Mouse (Mus musculus) intestine, embryonic 14.5 days (tissue): ENCODE measurements at regions not wholly inside any gene's neighbourhood (a gene's known extent, or its start where the extent isn't known, plus 50 kb on each side); places are given as distances from the start of the nearest gene placed in this dataset.

ENCODE experiments used
- ATAC-seq: fragments of 200-750 bp; cut with Nextera tagmentation; replicated peaks from 2 replicates; pipeline ENCODE4 v1.8.0; 2017; ENCODE audit warnings: low read depth, moderate number of reproducible peaks, moderate TSS enrichment, moderate library complexity; ENCODE audit not compliant: low FRiP score, low TSS enrichment
- DNase-seq: peaks from one replicate; pipeline ENCODE4 v3.0.0-alpha.2; 2018; ENCODE audit warnings: low spot score
- H3K27ac ChIP-seq: fragments of 300-500 bp; sonication (generic); 2 replicates; pipeline ENCODE4 v1.5.1; 2014; ENCODE audit warnings: low read depth, mild to moderate bottlenecking, control low read depth
- H3K27me3 ChIP-seq: fragments of 300-500 bp; sonication (generic); replicated peaks from 2 replicates; pipeline ENCODE4 v1.6.1; 2014; ENCODE audit warnings: low read length, control low read depth; ENCODE audit not compliant: control insufficient read depth, insufficient read depth
- H3K36me3 ChIP-seq: fragments of 300-500 bp; sonication (generic); 2 replicates; pipeline ENCODE4 v1.6.1; 2014; ENCODE audit warnings: low read length, control low read depth; ENCODE audit not compliant: control insufficient read depth, insufficient read depth
- H3K4me1 ChIP-seq: fragments of 300-500 bp; sonication (generic); replicated peaks from 2 replicates; pipeline ENCODE4 v1.6.1; 2014; ENCODE audit warnings: low read length, control low read depth, mixed read lengths; ENCODE audit not compliant: control insufficient read depth, insufficient read depth
- H3K4me2 ChIP-seq: fragments of 300-500 bp; sonication (generic); 2 replicates; pipeline ENCODE4 v1.6.1; 2014; ENCODE audit warnings: low read length
- H3K4me3 ChIP-seq: fragments of 300-500 bp; sonication (generic); 2 replicates; pipeline ENCODE4 v1.5.1; 2014; ENCODE audit warnings: low read depth, low read length, control low read depth, mixed read lengths
- H3K9ac ChIP-seq: fragments of 300-500 bp; sonication (generic); 2 replicates; pipeline ENCODE4 v1.6.1; 2014; ENCODE audit warnings: mild to moderate bottlenecking, low read length
- H3K9me3 ChIP-seq: fragments of 300-500 bp; sonication (generic); 2 replicates; pipeline ENCODE4 v1.6.1; 2016; ENCODE audit warnings: low read length, control low read depth; ENCODE audit not compliant: control insufficient read depth
- WGBS: fragments of 180-500 bp; shearing (Covaris S2); extraction: QIAGEN DNeasy Blood & Tissue Kit; methylation state at CpG from one replicate; pipeline ENCODE4 v1.1.7; 2014; 5-methylcytosine and 5-hydroxymethylcytosine counted together

DNA sequence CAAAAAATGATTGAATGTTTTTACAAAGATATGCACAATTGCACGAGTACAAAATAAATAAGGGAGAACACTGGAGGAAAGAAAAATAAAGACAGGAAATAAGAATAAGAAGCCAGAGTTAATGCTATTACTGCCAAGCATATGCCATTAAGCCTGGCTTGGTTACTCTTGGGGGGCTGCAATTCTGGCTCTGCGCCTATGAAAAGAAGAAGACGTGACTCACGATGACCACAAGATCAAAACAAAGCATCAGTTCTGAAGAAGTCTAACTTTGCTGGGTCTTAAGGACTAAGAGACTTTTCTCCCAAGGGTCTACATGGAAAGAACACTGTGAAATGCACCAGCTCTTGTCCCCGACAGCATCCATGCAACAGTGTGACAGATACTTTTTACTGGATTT is 454.8 kb upstream of the Mpdz start:
- Histone ChIP-seq H3K27me3 (no peaks in the 10 kb centered on the region), H3K27ac (no peak overlapping the region), H3K4me3 (no peak overlapping the region), H3K9ac (no peak overlapping the region), H3K4me2 (no peak overlapping the region), H3K9me3 (no peaks in the 10 kb centered on the region), H3K4me1 (no peaks in the 10 kb centered on the region), H3K36me3 (no peaks in the 10 kb centered on the region)
- DNase-seq (no peak), ATAC-seq (no peak)
- WGBS, result 73% methylated on average over 5 of the region's 5 CpGs

DNA sequence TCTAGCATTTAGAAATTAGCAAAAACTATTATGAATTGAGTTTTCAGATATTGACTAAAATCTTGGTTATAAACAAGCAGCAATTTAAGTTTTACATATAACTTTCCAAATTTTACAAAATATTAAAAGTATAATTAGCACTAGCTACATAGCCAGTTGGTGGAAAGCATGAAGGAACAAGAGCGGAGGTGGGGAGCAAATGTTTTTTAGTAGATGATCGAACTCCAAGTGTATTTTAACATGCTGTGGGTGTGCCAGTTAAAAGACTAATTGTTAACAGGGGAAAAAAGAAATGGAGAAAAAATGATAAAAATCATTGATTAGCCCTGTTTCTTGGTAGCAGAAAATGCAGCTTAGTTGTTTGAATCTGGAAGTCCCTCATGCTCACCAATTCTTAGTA is 426.3 kb upstream of the Mpdz start:
- Histone ChIP-seq H3K4me2 (no peak overlapping the region), H3K36me3 (no peaks in the 10 kb centered on the region), H3K9ac (no peak overlapping the region), H3K27ac (no peak overlapping the region), H3K4me1 (no peaks in the 10 kb centered on the region), H3K4me3 (no peak overlapping the region), H3K27me3 (no peaks in the 10 kb centered on the region), H3K9me3 (no peaks in the 10 kb centered on the region)
- WGBS, result 85% methylated on average over 2 of the region's 2 CpGs
- no peak for ATAC-seq
- no peak for DNase-seq

GRCm38 (mm10) chr4:81841642-81842494 is 399.3 kb upstream of the Mpdz start:
- no peak for DNase-seq
- Histone ChIP-seq H3K36me3 (no peaks in the 10 kb centered on the region), H3K4me2 (no peak overlapping the region), H3K4me3 (no peak overlapping the region), H3K9me3 (no peaks in the 10 kb centered on the region), H3K4me1 (no peaks in the 10 kb centered on the region), H3K27ac (no peak overlapping the region), H3K27me3 (no peaks in the 10 kb centered on the region), H3K9ac (no peak overlapping the region)
- no peak for ATAC-seq
- WGBS, result 52% methylated on average over 4 of the region's 4 CpGs

GRCm38 (mm10) chr4:81829972-81830371 is 387.4 kb upstream of the Mpdz start:
- Histone ChIP-seq H3K4me1 (no peaks in the 10 kb centered on the region), H3K4me3 (no peak overlapping the region), H3K9me3 (no peaks in the 10 kb centered on the region), H3K9ac (no peak overlapping the region), H3K4me2 (no peak overlapping the region), H3K27me3 (no peaks in the 10 kb centered on the region), H3K27ac (no peak overlapping the region), H3K36me3 (no peaks in the 10 kb centered on the region)
- ATAC-seq, result no peak
- WGBS, result 51% methylated on average over 3 of the region's 3 CpGs
- no peak for DNase-seq

- no peak overlapping the region for H3K4me3 ChIP-seq
- DNase-seq, result no peak
- WGBS, result 83% methylated on average over 4 of the region's 4 CpGs
- H3K4me2 ChIP-seq, result no peak overlapping the region
- H3K27ac ChIP-seq, result no peak overlapping the region
- 0 out of 2 replicates have a peak, but pooled peaks cover 3% of the 10 kb centered on the region for H3K4me1 ChIP-seq
- H3K36me3 ChIP-seq, result no peaks in the 10 kb centered on the region
- no peak overlapping the region for H3K9ac ChIP-seq
- H3K27me3 ChIP-seq, result no peaks in the 10 kb centered on the region
- H3K9me3 ChIP-seq, result no peaks in the 10 kb centered on the region
- no peak for ATAC-seq
Observed at GRCm38 (mm10) chr4:81827453-81827852, 384.8 kb upstream of the Mpdz start.

DNA sequence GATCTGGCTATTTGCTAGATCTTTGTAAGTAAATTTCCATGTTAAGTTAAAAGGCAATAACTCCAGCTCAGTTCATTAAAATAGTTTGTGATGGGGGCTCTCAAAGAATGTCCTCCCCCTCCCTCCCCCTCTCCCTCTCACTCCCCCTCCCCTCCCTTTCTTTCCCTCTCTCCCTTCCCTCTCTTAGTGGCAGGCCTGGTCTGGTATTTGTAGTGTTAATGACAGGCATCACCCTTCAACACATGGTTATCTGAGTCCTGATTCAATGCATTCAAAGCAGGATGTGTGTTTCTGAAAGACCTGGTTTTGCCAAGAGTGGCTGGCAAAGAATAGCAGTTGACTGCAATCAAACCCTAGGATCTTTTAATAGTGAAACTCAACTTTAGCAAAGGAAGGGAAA is 383.4 kb upstream of the Mpdz start:
- Histone ChIP-seq H3K9ac (no peak overlapping the region), H3K9me3 (no peaks in the 10 kb centered on the region), H3K4me3 (no peak overlapping the region), H3K4me2 (no peak overlapping the region), H3K27ac (no peak overlapping the region), H3K4me1 (0 out of 2 replicates have a peak, but pooled peaks cover 3% of the 10 kb centered on the region), H3K27me3 (no peaks in the 10 kb centered on the region), H3K36me3 (no peaks in the 10 kb centered on the region)
- no peak for ATAC-seq
- no peak for DNase-seq

DNA sequence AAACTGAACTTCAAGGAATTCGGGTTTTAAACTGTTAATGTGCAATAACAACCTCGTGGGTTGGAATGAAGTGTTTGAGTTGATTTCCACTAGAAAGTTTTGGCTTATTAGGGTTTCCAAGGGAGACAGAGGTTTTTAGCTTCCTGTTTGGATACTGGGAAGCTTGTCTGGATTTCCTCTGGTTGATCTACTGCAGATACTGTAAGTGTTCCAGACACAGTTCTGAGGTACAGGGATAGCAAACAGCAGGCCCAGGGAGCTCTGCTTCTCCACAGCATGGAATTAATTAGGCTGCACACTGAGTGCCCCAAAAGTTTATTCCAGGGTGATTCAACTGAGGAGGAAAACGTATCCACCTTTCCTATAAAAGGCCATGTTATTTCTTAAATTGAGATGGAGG is 381.0 kb upstream of the Mpdz start:
- H3K9ac ChIP-seq, result no peak overlapping the region
- 0 out of 2 replicates have a peak, but pooled peaks cover 3% of the 10 kb centered on the region for H3K4me1 ChIP-seq
- DNase-seq (no peak), ATAC-seq (no peak)
- no peaks in the 10 kb centered on the region for H3K9me3 ChIP-seq
- no peaks in the 10 kb centered on the region for H3K36me3 ChIP-seq
- no peak overlapping the region for H3K4me2 ChIP-seq
- no peak overlapping the region for H3K4me3 ChIP-seq
- H3K27ac ChIP-seq, result peak overlapping the region; percentile 70
- 22% methylated on average over 3 of the region's 3 CpGs for WGBS
- H3K27me3 ChIP-seq, result no peaks in the 10 kb centered on the region

DNA sequence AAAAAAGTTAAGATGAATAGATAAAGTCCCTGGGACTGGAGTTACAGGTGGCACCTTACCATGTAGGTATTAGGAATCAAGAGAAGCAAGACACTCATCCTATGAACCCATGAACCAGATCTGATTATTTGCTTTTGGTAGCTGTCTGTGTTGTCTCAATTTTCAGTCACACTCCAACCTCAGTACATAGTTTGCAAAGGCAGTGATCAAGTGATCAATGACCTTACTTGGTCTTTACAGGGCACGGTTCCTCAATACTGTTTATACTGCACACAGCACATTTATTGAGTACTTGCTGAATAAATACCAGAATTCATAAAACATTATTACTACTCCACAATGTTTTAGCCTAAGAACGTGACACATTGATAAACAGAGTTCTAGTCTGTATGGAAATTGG is 346.7 kb upstream of the Mpdz start:
- WGBS, result 56% methylated on average over 2 of the region's 2 CpGs

GRCm38 (mm10) chr4:81788636-81789035 is 346.0 kb upstream of the Mpdz start:
- no peaks in the 10 kb centered on the region for H3K9me3 ChIP-seq
- no peaks in the 10 kb centered on the region for H3K4me1 ChIP-seq
- no peak overlapping the region for H3K9ac ChIP-seq
- DNase-seq (no peak), ATAC-seq (no peak)
- no peaks in the 10 kb centered on the region for H3K36me3 ChIP-seq
- no peaks in the 10 kb centered on the region for H3K27me3 ChIP-seq
- H3K27ac ChIP-seq, result no peak overlapping the region
- H3K4me3 ChIP-seq, result no peak overlapping the region
- no peak overlapping the region for H3K4me2 ChIP-seq
- 74% methylated on average over 8 of the region's 8 CpGs for WGBS

More for the DNA sequence above, 346.7 kb upstream of the Mpdz start:
- Histone ChIP-seq H3K27ac (no peak overlapping the region), H3K4me1 (no peaks in the 10 kb centered on the region), H3K36me3 (no peaks in the 10 kb centered on the region), H3K4me2 (no peak overlapping the region), H3K9ac (no peak overlapping the region), H3K27me3 (no peaks in the 10 kb centered on the region), H3K4me3 (no peak overlapping the region), H3K9me3 (no peaks in the 10 kb centered on the region)
- DNase-seq, result no peak
- no peak for ATAC-seq
